ENCODE assay signal across 8 mouse cellular contexts in genomic region chr4:150091887-150092582, GRCm38 (mm10). TPM values are rescaled to one million over a fixed set of nuclear protein-coding genes. Genes with fewer than 3 reads are reported as not detected.
DNase-seq lines count a peak whose midpoint lies in the region.

No protein-coding gene starts in this region.

- intact Hi-C loops in heart, postnatal 14 days (cut with DNase I), result no loop called here
- intact Hi-C loops in heart, postnatal 25 days (cut with DNase I), result no loop called here

- peak; percentile 23 to 54 for DNase-seq in heart, postnatal 14 days
- DNase-seq in heart, postnatal 25 days (ENCODE audit: low spot score), result no peak
- DNase-seq in A20 (ENCODE audit: low read depth, low spot score) (peak; percentile 65), MEL-GATA-1-ER (ENCODE audit: extremely low read depth, low read depth) (peak; percentile 31)
- DNase-seq in gastrocnemius, postnatal 10 days, result peak; percentile 56
- peak; percentile 34 to 70 for DNase-seq in spleen, postnatal 10 days (ENCODE audit: low spot score in 2 of 2)
- DNase-seq in embryo, embryonic 10 days (ENCODE audit: low spot score), result no peak
- DNase-seq in urinary bladder, postnatal 14 days (ENCODE audit: low spot score), result no peak

RNA-seq across cellular contexts. Expression of gene Gpr157, which starts 4.9 kb away (rescaled TPM):
- total RNA-seq in heart, postnatal 14 days (2021), result 10 to 100 TPM; 29.5 to 33.7 TPM
- total RNA-seq in heart, postnatal 25 days (2021), result 10 to 100 TPM; 34.8 to 37.8 TPM
- 10 to 100 TPM; 18.8 to 19.2 TPM for total RNA-seq in gastrocnemius, postnatal 10 days (2021)

RNA-seq across cellular contexts. Expression of gene Slc2a5, which starts 27.0 kb away (rescaled TPM):
- total RNA-seq in heart, postnatal 14 days (2021), result under 1 TPM in 1 of 2 experiments, not detected in 1; 0.17 TPM
- under 1 TPM in 1 of 2 experiments, not detected in 1; 0.31 TPM for total RNA-seq in heart, postnatal 25 days (2021)
- 1 to 10 TPM; 2.0 to 2.4 TPM for total RNA-seq in gastrocnemius, postnatal 10 days (2021)

RNA-seq across cellular contexts. Expression of gene Slc2a7, which starts 56.7 kb away (rescaled TPM):
- not detected for total RNA-seq in heart, postnatal 14 days (2021)
- not detected for total RNA-seq in heart, postnatal 25 days (2021)
- total RNA-seq in gastrocnemius, postnatal 10 days (2021), result not detected

Comparison
In these comparisons a context has a peak if more than half of its experiments do, and no peak if none do; other contexts are left out.
1. DNase-seq: peak in heart, postnatal 14 days (2 of 2), A20 (single experiment), MEL-GATA-1-ER (single experiment), gastrocnemius, postnatal 10 days (single experiment) and spleen, postnatal 10 days (2 of 2); none in heart, postnatal 25 days (single experiment), embryo, embryonic 10 days (single experiment) and urinary bladder, postnatal 14 days (single experiment).